Mouse (Mus musculus): Measurements from ENCODE around the gene Greb1. TPM values are rescaled to one million over a fixed set of nuclear protein-coding genes. Genes with fewer than 3 reads are reported as not detected.

Greb1 gene
- polyA plus RNA-seq, 1 experiment from 2014 or later: 0.24 TPM

GRCm38 (mm10) chr12:16840842-16841782 lies 40.4 kb upstream of the Greb1 start:
- WGBS: 42% methylated on average over 8 of the region's 8 CpGs
- Histone ChIP-seq H3K9me3 (ENCODE audit: control insufficient read depth, low read length) (no peaks in the 10 kb centered on the region), H3K27me3 (ENCODE audit: control insufficient read depth, insufficient read depth, low read length) (no peaks in the 10 kb centered on the region), H3K36me3 (ENCODE audit: control insufficient read depth, insufficient read depth, low read length) (no peaks in the 10 kb centered on the region), H3K4me3 (ENCODE audit: low read depth, low read length) (no peak overlapping the region), H3K4me2 (replicated peaks; ENCODE audit: low read depth) (no peak overlapping the region), H3K4me1 (replicated peaks; ENCODE audit: control insufficient read depth, insufficient read depth) (no peaks in the 10 kb centered on the region; the same call in 1 of the 2 replicates), H3K9ac (ENCODE audit: low read length) (no peak overlapping the region), H3K27ac (replicated peaks) (peak overlapping the region; percentile 49)
- ATAC-seq (ENCODE audit: low FRiP score, low TSS enrichment): peak; percentile 90
- TF ChIP-seq CTCF (IDR thresholded peaks at IDR 0.05; ENCODE audit: low read depth) (no peak), EP300 (optimal IDR thresholded peaks at IDR 0.05) (peak; percentile 81)
- peak; percentile 75 for DNase-seq (ENCODE audit: low spot score)

- WGBS: 84% methylated on average over 4 of the region's 4 CpGs
Observed at GRCm38 (mm10) chr12:16837766-16838165, 37.1 kb upstream of the Greb1 start.

GRCm38 (mm10) chr12:16836188-16836587 lies 35.5 kb upstream of the Greb1 start:
- ATAC-seq (ENCODE audit: low FRiP score, low TSS enrichment) (no peak; the same call in 1 of the 2 replicates), DNase-seq (ENCODE audit: low spot score) (no peak)
- WGBS: 37% methylated on average over 9 of the region's 9 CpGs

More at GRCm38 (mm10) chr12:16837766-16838165, 37.1 kb upstream of the Greb1 start:
- no peak overlapping the region for H3K4me2 ChIP-seq (replicated peaks; ENCODE audit: low read depth)
- no peaks in the 10 kb centered on the region for H3K36me3 ChIP-seq (ENCODE audit: control insufficient read depth, insufficient read depth, low read length)
- no peak for DNase-seq (ENCODE audit: low spot score)
- H3K4me1 ChIP-seq (replicated peaks; ENCODE audit: control insufficient read depth, insufficient read depth): no peaks in the 10 kb centered on the region; the same call in 1 of the 2 replicates
- TF ChIP-seq CTCF (IDR thresholded peaks at IDR 0.05; ENCODE audit: low read depth): no peak
- no peak for TF ChIP-seq EP300 (optimal IDR thresholded peaks at IDR 0.05)
- no peak overlapping the region for H3K4me3 ChIP-seq (ENCODE audit: low read depth, low read length)
- ATAC-seq (ENCODE audit: low FRiP score, low TSS enrichment): no peak
- no peak overlapping the region for H3K27ac ChIP-seq (replicated peaks)
- no peaks in the 10 kb centered on the region for H3K9me3 ChIP-seq (ENCODE audit: control insufficient read depth, low read length)
- H3K9ac ChIP-seq (ENCODE audit: low read length): no peak overlapping the region
- no peaks in the 10 kb centered on the region for H3K27me3 ChIP-seq (ENCODE audit: control insufficient read depth, insufficient read depth, low read length)

GRCm38 (mm10) chr12:16834701-16835100 lies 34.0 kb upstream of the Greb1 start:
- Histone ChIP-seq H3K4me1 (replicated peaks; ENCODE audit: control insufficient read depth, insufficient read depth) (no peaks in the 10 kb centered on the region; the same call in 1 of the 2 replicates), H3K4me3 (ENCODE audit: low read depth, low read length) (no peak overlapping the region), H3K9me3 (ENCODE audit: control insufficient read depth, low read length) (no peaks in the 10 kb centered on the region), H3K27me3 (ENCODE audit: control insufficient read depth, insufficient read depth, low read length) (no peaks in the 10 kb centered on the region), H3K9ac (ENCODE audit: low read length) (no peak overlapping the region), H3K36me3 (ENCODE audit: control insufficient read depth, insufficient read depth, low read length) (no peaks in the 10 kb centered on the region), H3K27ac (replicated peaks) (no peak overlapping the region), H3K4me2 (replicated peaks; ENCODE audit: low read depth) (no peak overlapping the region)
- TF ChIP-seq CTCF (IDR thresholded peaks at IDR 0.05; ENCODE audit: low read depth) (no peak), EP300 (optimal IDR thresholded peaks at IDR 0.05) (no peak)
- DNase-seq (ENCODE audit: low spot score) (no peak), ATAC-seq (ENCODE audit: low FRiP score, low TSS enrichment) (no peak)
- WGBS: 38% methylated on average over 11 of the region's 11 CpGs

More at GRCm38 (mm10) chr12:16836188-16836587, 35.5 kb upstream of the Greb1 start:
- Histone ChIP-seq H3K4me3 (ENCODE audit: low read depth, low read length) (no peak overlapping the region), H3K4me2 (replicated peaks; ENCODE audit: low read depth) (no peak overlapping the region), H3K27me3 (ENCODE audit: control insufficient read depth, insufficient read depth, low read length) (no peaks in the 10 kb centered on the region), H3K9ac (ENCODE audit: low read length) (no peak overlapping the region), H3K36me3 (ENCODE audit: control insufficient read depth, insufficient read depth, low read length) (no peaks in the 10 kb centered on the region), H3K9me3 (ENCODE audit: control insufficient read depth, low read length) (no peaks in the 10 kb centered on the region), H3K27ac (replicated peaks) (no peak overlapping the region; the same call in 1 of the 2 replicates), H3K4me1 (replicated peaks; ENCODE audit: control insufficient read depth, insufficient read depth) (no peaks in the 10 kb centered on the region; the same call in 1 of the 2 replicates)
- TF ChIP-seq CTCF (IDR thresholded peaks at IDR 0.05; ENCODE audit: low read depth) (peak; percentile 48), EP300 (optimal IDR thresholded peaks at IDR 0.05) (no peak)

- Histone ChIP-seq H3K36me3 (ENCODE audit: control insufficient read depth, insufficient read depth, low read length) (no peaks in the 10 kb centered on the region; the same call in 1 of the 2 replicates), H3K9ac (ENCODE audit: low read length) (no peak overlapping the region), H3K27me3 (ENCODE audit: control insufficient read depth, insufficient read depth, low read length) (no peaks in the 10 kb centered on the region), H3K4me2 (replicated peaks; ENCODE audit: low read depth) (no peak overlapping the region), H3K27ac (replicated peaks) (no peak overlapping the region), H3K4me1 (replicated peaks; ENCODE audit: control insufficient read depth, insufficient read depth) (no peaks in the 10 kb centered on the region; the same call in 1 of the 2 replicates), H3K9me3 (ENCODE audit: control insufficient read depth, low read length) (no peaks in the 10 kb centered on the region), H3K4me3 (ENCODE audit: low read depth, low read length) (no peak overlapping the region)
- DNase-seq (ENCODE audit: low spot score): no peak
- peak; percentile 66 for ATAC-seq (ENCODE audit: low FRiP score, low TSS enrichment)
- TF ChIP-seq EP300 (optimal IDR thresholded peaks at IDR 0.05) (no peak), CTCF (IDR thresholded peaks at IDR 0.05; ENCODE audit: low read depth) (no peak)
- 71% methylated on average over 4 of the region's 4 CpGs for WGBS
Observed at GRCm38 (mm10) chr12:16831071-16831470, 30.4 kb upstream of the Greb1 start.

GRCm38 (mm10) chr12:16829785-16830184 lies 29.1 kb upstream of the Greb1 start:
- Histone ChIP-seq H3K36me3 (ENCODE audit: control insufficient read depth, insufficient read depth, low read length) (no peaks in the 10 kb centered on the region; the same call in 1 of the 2 replicates), H3K4me1 (replicated peaks; ENCODE audit: control insufficient read depth, insufficient read depth) (no peaks in the 10 kb centered on the region), H3K27ac (replicated peaks) (no peak overlapping the region), H3K4me2 (replicated peaks; ENCODE audit: low read depth) (no peak overlapping the region), H3K9ac (ENCODE audit: low read length) (no peak overlapping the region), H3K27me3 (ENCODE audit: control insufficient read depth, insufficient read depth, low read length) (no peaks in the 10 kb centered on the region), H3K9me3 (ENCODE audit: control insufficient read depth, low read length) (no peaks in the 10 kb centered on the region), H3K4me3 (ENCODE audit: low read depth, low read length) (no peak overlapping the region)
- WGBS: 90% methylated on average over 2 of the region's 2 CpGs
- no peak for TF ChIP-seq EP300 (optimal IDR thresholded peaks at IDR 0.05)
- TF ChIP-seq CTCF (IDR thresholded peaks at IDR 0.05; ENCODE audit: low read depth): peak; percentile 64
- DNase-seq (ENCODE audit: low spot score) (peak; percentile 32), ATAC-seq (ENCODE audit: low FRiP score, low TSS enrichment) (no peak)

All from stomach, postnatal 0 days (tissue).